Mouse (Mus musculus) intestine, postnatal 0 days (tissue): ENCODE data around the gene Olfr272. TPM values are rescaled to one million over a fixed set of nuclear protein-coding genes. Genes with fewer than 3 reads are reported as not detected.

ENCODE experiments used
- ATAC-seq: fragments of 200-750 bp; cut with Nextera tagmentation; 2 replicates; pipeline ENCODE4 v1.8.0; 2017; ENCODE audit warnings: mild to moderate bottlenecking, moderate TSS enrichment, moderate library complexity
- H3K27ac ChIP-seq: fragments of 300-500 bp; sonication (generic); 2 replicates; pipeline ENCODE4 v1.5.1; 2014; ENCODE audit warnings: mild to moderate bottlenecking, low read depth, low read length, moderate library complexity
- H3K27me3 ChIP-seq: fragments of 300-500 bp; sonication (generic); replicated peaks from 2 replicates; pipeline ENCODE4 v1.6.1; 2014; ENCODE audit warnings: low read length, mixed read lengths; ENCODE audit not compliant: control insufficient read depth, insufficient read depth
- H3K36me3 ChIP-seq: fragments of 300-500 bp; sonication (generic); 2 replicates; pipeline ENCODE4 v1.6.1; 2014; ENCODE audit warnings: mild to moderate bottlenecking, moderate library complexity; ENCODE audit not compliant: control insufficient read depth, insufficient read depth
- H3K4me1 ChIP-seq: fragments of 300-500 bp; sonication (generic); replicated peaks from 2 replicates; pipeline ENCODE4 v1.6.1; 2014; ENCODE audit warnings: antibody characterized with exemption, low read length, mixed read lengths; ENCODE audit not compliant: control insufficient read depth, insufficient read depth
- H3K4me2 ChIP-seq: fragments of 300-500 bp; sonication (generic); replicated peaks from 2 replicates; pipeline ENCODE4 v1.6.1; 2014; ENCODE audit warnings: low read depth, mild to moderate bottlenecking, moderate library complexity
- H3K4me3 ChIP-seq: fragments of 300-500 bp; sonication (generic); 2 replicates; pipeline ENCODE4 v1.5.1; 2014; ENCODE audit warnings: low read depth, low read length
- H3K9ac ChIP-seq: fragments of 300-500 bp; sonication (generic); 2 replicates; pipeline ENCODE4 v1.6.1; 2014; ENCODE audit warnings: mild to moderate bottlenecking, low read depth, low read length
- H3K9me3 ChIP-seq: fragments of 300-500 bp; sonication (generic); 2 replicates; pipeline ENCODE4 v1.6.1; 2016; ENCODE audit warnings: mixed run types; ENCODE audit not compliant: control insufficient read depth
- CTCF ChIP-seq: sonication (generic); IDR thresholded peaks from 2 replicates; pipeline ENCODE4 v1.5.1; 2016; ENCODE audit warnings: low read depth, mild to moderate bottlenecking, control low read depth, antibody characterized with exemption, moderate library complexity
- WGBS: fragments of 180-500 bp; shearing (Covaris S2); extraction: QIAGEN DNeasy Blood & Tissue Kit; methylation state at CpG from one replicate; pipeline ENCODE4 v1.1.7; 2014; 5-methylcytosine and 5-hydroxymethylcytosine counted together
- polyA plus RNA-seq: library from polyadenylated mRNA; unstranded; fragments of >200 nt; fragmentation: Nextera tagmentation; extraction: Ambion mirVana; gene quantifications from 2 replicates; pipeline ENCODE4 v1.2.1, GENCODE M21; 2015

Gene Olfr272
- not detected in 2 replicates for polyA plus RNA-seq

DNA sequence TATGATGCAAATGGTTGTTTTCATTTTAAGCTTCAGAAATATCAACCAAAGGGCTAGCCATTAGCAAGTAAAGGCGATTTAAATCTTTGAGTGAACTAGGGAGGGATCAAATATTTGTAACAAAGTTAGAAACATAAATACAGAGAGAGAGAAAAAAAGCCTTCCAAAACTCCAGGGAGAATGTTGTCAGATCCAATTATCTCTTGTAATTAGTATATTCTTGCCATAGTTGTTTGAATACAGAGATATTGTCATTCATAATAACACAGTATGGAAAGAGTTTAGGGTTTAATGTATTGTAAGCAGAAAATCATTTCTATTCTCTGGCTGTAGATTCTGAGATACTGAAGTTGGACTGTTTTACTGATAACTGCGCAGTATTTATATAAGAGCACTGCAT is at the start of gene Olfr272:
Gene Olfr272 (minus strand): TSS at position 101 of the 400 bp plus-strand sequence.
- no peaks in the 10 kb centered on the region for H3K4me1 ChIP-seq
- TF ChIP-seq CTCF = no peak
- H3K27me3 ChIP-seq = no peaks in the 10 kb centered on the region
- no peaks in the 10 kb centered on the region for H3K9me3 ChIP-seq
- H3K4me2 ChIP-seq = no peak within 1 kb of the TSS
- no peak within 1 kb of the TSS for H3K27ac ChIP-seq
- H3K36me3 ChIP-seq = no peaks in the 10 kb centered on the region
- no peak within 1 kb of the TSS for H3K4me3 ChIP-seq
- 83% methylated on average over 2 of the region's 2 CpGs for WGBS
- no peak within 1 kb of the TSS for H3K9ac ChIP-seq
- no peak for ATAC-seq

DNA sequence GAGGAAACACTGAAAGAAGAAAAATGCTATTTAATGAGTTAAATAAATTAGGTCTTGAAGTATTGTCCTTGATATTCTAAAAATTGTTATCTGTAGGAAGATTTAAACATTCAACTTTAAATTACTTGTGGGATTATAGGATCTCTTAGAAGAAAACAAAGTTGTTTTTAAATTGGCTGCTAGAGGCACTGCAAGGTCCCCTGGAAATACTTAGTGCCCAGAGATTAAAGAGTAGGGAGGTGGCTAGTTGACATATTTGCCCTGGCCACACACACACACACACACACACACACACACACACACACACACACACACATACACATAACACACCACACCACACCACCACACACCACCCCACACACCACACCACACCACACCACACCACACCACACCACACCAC is 45.3 kb upstream of the Olfr272 start, which contains the start of gene Olfr270:
Gene Olfr270 (plus strand): TSS at position 301 of the 400 bp plus-strand sequence.
- Histone ChIP-seq H3K4me3 (no peak within 1 kb of the TSS), H3K9me3 (no peaks in the 10 kb centered on the region), H3K9ac (no peak within 1 kb of the TSS), H3K36me3 (no peaks in the 10 kb centered on the region), H3K27ac (no peak within 1 kb of the TSS), H3K27me3 (no peaks in the 10 kb centered on the region), H3K4me1 (no peaks in the 10 kb centered on the region), H3K4me2 (no peak within 1 kb of the TSS)
- no peak for TF ChIP-seq CTCF
- no peak for ATAC-seq

DNA sequence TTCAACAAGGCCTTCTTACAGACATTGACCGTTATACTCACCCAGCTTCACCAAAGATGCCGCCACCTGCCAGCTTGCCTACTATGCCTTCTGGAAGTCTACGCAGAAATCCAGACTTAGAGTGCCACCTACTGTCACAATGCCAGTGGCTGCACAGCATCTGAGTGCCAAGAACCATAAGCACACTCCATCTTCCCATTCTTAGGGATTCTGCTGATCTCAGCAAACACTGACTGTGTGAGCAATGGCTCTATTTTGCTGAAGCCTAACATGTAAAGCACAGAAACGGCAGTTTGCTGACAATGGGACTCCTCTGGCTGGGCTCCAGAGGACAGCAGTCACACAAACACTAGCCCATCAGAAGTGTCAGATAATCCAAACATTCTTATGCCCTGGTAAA is 39.7 kb upstream of the Olfr272 start:
- Histone ChIP-seq H3K4me1 (no peaks in the 10 kb centered on the region), H3K9ac (no peak overlapping the region), H3K9me3 (no peaks in the 10 kb centered on the region), H3K4me3 (no peak overlapping the region), H3K27ac (no peak overlapping the region), H3K4me2 (no peak overlapping the region), H3K27me3 (no peaks in the 10 kb centered on the region), H3K36me3 (no peaks in the 10 kb centered on the region)
- peak; percentile 57 for TF ChIP-seq CTCF
- WGBS = 38% methylated on average over 4 of the region's 4 CpGs
- no peak for ATAC-seq

GRCm38 (mm10) chr4:52949005-52949404 is 30.0 kb upstream of the Olfr272 start:
- WGBS = 74% methylated on average over 2 of the region's 2 CpGs
- no peak overlapping the region for H3K9ac ChIP-seq
- H3K9me3 ChIP-seq = no peaks in the 10 kb centered on the region
- no peak for ATAC-seq
- no peaks in the 10 kb centered on the region for H3K4me1 ChIP-seq
- no peak overlapping the region for H3K4me2 ChIP-seq
- no peak for TF ChIP-seq CTCF
- H3K36me3 ChIP-seq = no peaks in the 10 kb centered on the region
- H3K4me3 ChIP-seq = no peak overlapping the region
- H3K27ac ChIP-seq = no peak overlapping the region
- no peaks in the 10 kb centered on the region for H3K27me3 ChIP-seq

DNA sequence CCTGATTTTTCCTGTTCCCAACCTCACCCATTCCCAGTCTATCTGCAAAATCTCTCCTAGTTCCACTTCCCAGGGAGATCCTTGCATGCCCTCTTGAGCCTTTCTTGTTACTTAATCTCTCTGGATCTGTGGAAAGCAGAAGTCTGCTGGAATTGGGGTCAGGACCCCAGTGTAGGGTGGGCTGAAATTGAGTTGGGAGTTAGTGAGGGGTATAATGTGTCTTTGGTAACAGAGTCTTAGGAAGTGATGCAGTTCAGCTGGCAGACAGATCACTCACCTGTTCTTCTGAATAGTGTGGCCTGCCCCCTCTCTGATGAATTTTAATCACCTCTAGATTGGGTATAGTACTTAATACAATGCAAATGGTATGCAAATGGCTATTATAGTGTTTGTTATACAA is 27.7 kb upstream of the Olfr272 start:
- H3K36me3 ChIP-seq = no peaks in the 10 kb centered on the region
- no peak for TF ChIP-seq CTCF
- no peak overlapping the region for H3K9ac ChIP-seq
- no peaks in the 10 kb centered on the region for H3K4me1 ChIP-seq
- H3K9me3 ChIP-seq = no peaks in the 10 kb centered on the region
- no peak overlapping the region for H3K27ac ChIP-seq
- H3K4me2 ChIP-seq = no peak overlapping the region
- no peak overlapping the region for H3K4me3 ChIP-seq
- ATAC-seq = no peak
- no peaks in the 10 kb centered on the region for H3K27me3 ChIP-seq

- H3K9me3 ChIP-seq = no peaks in the 10 kb centered on the region
- H3K4me3 ChIP-seq = no peak overlapping the region
- no peak overlapping the region for H3K4me2 ChIP-seq
- 83% methylated on average over 4 of the region's 4 CpGs for WGBS
- TF ChIP-seq CTCF = no peak
- no peak overlapping the region for H3K27ac ChIP-seq
- H3K27me3 ChIP-seq = no peaks in the 10 kb centered on the region
- H3K9ac ChIP-seq = no peak overlapping the region
- no peaks in the 10 kb centered on the region for H3K36me3 ChIP-seq
- no peak for ATAC-seq
- no peaks in the 10 kb centered on the region for H3K4me1 ChIP-seq
These were observed 11.5 kb upstream of the Olfr272 start for GRCm38 (mm10) chr4:52930480-52930879.

- ATAC-seq = no peak
- 87% methylated on average over 2 of the region's 2 CpGs for WGBS
- H3K9ac ChIP-seq = no peak overlapping the region
- H3K4me3 ChIP-seq = no peak overlapping the region
- H3K27ac ChIP-seq = no peak overlapping the region
- no peaks in the 10 kb centered on the region for H3K9me3 ChIP-seq
- H3K27me3 ChIP-seq = no peaks in the 10 kb centered on the region
- H3K4me2 ChIP-seq = no peak overlapping the region
- H3K4me1 ChIP-seq = no peaks in the 10 kb centered on the region
- no peak for TF ChIP-seq CTCF
- H3K36me3 ChIP-seq = no peaks in the 10 kb centered on the region
These were observed 1.7 kb downstream of the Olfr272 start for GRCm38 (mm10) chr4:52917311-52917688.
